Mouse (Mus musculus): Measurements from ENCODE around the gene Cwc25. TPM values are rescaled to one million over a fixed set of nuclear protein-coding genes. Genes with fewer than 3 reads are reported as not detected.

Gene Cwc25
- 1 to 10 TPM; 6.0 to 6.7 TPM for total RNA-seq (2021)
- long read RNA-seq, experiment 1, partial matches to known transcripts = 0 of 5 reads
- long read RNA-seq, experiment 1, other reads (novel, unspliced or antisense) = 1 of 5 reads
- long read RNA-seq, experiment 2, transcript Cwc25-201 (10 exons, 3,105 nt) = major isoform, 10 of 12 reads
- long read RNA-seq, experiment 2, partial matches to known transcripts = 1 of 12 reads
- long read RNA-seq, experiment 2, other reads (novel, unspliced or antisense) = 1 of 12 reads

DNA sequence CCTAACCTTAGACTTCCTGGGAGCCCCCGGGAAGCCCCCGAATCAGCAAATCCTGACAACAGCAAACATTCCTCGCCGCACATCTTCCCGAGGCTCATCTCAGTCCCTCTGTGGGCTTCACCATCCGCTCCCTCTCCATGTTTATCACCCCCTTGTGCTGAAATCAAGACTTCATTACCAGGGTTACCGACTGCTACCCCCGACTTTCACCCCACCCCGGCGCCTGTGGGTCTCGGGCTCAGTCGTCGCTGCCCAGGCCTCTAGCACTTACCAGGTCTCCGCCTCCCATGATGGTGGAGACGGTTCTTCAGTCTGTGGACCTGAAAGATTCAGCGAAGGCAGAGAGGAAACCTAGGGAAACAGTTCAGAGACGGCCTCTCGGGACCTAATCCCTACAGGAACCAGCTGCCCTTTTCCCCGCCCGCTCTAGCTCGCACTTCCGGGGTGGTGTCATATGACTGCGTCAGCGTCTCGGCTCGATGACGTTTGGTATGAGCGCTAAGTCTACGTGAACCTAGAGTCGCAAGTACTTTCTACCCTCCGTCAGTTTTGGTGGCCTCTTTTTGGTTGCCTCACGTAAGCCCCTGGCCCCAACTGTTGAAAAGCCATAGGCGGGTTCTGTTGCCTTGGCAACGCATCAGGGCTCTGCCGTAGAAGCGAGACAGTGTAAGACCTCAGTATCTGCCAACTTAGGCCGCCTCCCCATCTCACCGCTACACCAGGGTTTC lies at the start of gene Cwc25:
Gene Cwc25 (minus strand): TSS at position 403 of the 728 bp plus-strand sequence.
- intact Hi-C loops (cut with DNase I; ENCODE audit: low total_unique reads) = no loop called here
- peak; percentile 93 for DNase-seq

DNA sequence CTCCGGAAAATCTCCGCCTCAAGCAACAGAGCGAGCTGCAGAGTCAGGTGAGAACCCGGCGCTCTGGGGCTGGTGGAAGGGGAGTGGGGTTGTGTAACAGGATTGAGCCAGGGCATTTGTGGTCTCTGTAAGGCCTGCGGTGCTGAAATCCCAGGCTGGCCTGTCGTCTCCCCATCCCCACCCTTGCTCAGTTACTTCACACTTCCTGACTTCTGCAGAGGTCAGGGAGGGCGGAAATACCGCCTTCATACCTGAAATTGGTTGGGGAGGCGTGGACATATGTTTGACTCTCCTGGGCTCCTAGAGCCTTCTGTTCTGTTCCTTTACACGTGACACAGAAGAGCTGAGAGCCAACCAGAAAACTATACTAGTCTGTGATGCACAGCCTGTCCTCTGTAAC lies 49.4 kb upstream of the Cwc25 start:
- intact Hi-C loops (cut with DNase I; ENCODE audit: low total_unique reads) = no loop called here
- DNase-seq = no peak

DNA sequence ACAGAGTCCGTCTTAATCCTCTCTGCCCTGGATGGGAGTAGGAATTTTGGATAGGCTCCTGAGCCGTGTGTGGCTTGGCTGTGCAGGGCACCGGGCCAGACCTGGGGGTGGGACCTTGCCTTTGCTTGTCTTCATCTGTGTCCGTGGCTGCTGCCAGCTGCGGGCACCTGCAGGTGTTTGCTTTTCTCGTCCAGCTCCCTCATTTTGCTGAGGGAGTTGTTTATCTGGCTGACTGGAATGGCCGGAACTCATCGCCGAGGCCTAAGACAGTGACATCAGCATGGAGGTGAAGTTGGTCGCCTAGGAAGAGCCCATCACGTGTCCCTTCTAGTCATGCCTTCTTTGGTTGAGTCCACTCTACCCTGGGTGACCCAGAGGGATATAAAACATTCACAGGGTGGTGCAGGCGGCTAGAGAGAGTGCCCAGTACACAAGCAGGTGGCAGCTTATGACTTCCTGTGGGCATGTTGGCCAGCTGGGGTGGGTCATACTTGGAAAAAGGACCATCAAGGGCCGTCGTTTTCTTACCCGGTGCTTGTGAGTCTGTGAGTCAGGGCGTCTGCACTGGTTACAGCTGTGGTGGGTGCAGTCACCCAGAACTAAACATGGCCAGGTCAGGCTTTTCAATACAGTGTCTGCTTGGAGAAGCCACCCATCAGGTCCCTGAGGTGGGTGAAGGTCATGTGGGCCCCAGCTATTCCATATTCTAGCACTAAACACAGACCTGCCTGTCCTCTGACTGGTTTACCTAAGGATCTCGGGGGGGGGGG lies 47.6 kb upstream of the Cwc25 start:
- no peak for DNase-seq
- intact Hi-C loops (cut with DNase I; ENCODE audit: low total_unique reads) = no loop called here

DNA sequence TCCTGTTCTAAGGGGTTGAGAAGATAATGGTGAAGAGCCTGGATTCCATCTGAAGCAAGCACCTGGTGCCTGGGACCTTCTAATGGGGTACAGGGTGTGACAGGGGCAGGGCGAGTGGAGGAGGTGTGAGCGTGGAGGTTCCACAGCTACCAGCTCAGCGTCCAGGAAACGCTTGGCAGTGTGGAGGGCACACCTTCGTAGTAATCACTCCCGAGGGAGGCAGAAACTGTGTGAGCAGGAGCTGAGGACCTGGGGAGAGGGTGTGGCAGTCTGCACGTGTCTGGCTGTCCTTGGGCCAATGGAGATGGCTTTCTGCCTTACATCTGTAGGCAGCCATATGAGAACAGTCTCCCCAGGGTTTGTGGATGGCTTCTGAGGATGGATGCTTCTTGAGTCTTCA lies 46.7 kb upstream of the Cwc25 start:
- intact Hi-C loops (cut with DNase I; ENCODE audit: low total_unique reads) = no loop called here
- DNase-seq = no peak

DNA sequence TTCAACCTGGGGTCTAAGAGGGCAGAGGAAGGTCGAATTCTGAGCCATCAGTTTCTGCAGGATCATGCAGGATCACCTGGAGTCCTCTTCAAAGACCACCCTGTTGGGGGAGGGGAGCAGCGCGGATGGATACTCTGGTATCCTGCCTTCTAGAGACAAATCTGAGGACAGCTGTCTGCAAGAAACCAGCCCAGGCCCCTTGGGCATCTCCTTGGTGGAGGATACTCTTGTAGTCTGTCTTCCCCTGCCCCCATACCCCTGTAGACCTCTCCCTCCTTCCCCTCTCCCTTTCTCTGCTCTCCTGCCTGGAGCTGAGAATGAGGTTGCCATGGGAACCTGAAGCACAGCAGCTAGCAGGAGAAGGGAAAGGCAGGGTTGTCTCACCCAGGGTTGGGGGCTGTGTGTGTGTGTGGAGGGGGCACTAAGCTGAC lies 46.1 kb upstream of the Cwc25 start:
- DNase-seq = no peak

GRCm38 (mm10) chr11:97811569-97812362 lies 45.4 kb upstream of the Cwc25 start:
- intact Hi-C loops (cut with DNase I; ENCODE audit: low total_unique reads) = no loop called here
- no peak for DNase-seq

More for the DNA sequence above, 46.1 kb upstream of the Cwc25 start:
- intact Hi-C loops (cut with DNase I; ENCODE audit: low total_unique reads) = no loop called here

GRCm38 (mm10) chr11:97810970-97811369 lies 44.6 kb upstream of the Cwc25 start:
- intact Hi-C loops (cut with DNase I; ENCODE audit: low total_unique reads) = no loop called here
- no peak for DNase-seq

GRCm38 (mm10) chr11:97810356-97810755 lies 44.0 kb upstream of the Cwc25 start:
- intact Hi-C loops (cut with DNase I; ENCODE audit: low total_unique reads) = no loop called here
- DNase-seq = no peak

DNA sequence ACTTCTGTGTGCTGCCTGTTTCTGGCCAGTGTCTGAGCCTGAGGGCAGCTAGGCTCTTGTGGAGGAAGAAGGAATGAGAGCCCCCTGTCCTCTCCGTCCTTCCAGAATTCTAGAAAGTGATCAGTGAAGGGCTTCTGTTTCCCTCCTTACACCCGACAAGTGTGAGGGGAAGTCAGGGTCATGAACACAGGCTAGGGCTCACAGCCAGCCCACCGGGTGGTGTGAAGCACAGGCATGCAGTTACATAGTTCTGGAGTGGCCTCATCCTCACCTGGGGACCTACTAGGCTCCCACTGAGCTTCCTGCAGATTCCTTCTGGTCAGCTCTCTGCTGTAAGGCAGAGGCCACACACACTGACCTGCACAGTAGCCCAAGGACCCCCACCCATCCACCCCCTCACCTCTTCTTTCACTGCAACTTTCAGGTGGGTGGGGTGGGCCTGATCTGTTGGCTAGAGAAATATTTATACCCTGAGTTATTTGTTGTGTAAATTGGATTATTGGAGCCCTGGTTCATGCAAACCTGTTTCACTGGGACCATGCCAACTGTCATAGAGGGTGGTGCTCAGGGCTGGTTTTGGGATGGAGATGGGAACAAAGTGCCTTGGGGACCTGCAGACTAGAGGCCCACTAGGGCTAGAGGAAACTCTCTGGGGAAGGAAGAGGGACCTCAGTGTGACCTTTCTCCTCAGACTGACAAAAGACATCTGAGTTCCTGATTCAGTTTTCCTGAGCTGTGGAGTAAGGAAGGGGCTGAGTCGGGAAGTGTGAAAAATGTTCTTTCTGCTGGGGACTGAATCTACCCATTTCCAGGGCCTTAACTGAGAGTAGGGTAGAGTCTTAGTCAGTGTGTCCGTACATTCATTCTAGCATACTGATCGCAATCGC lies 43.1 kb upstream of the Cwc25 start:
- DNase-seq = no peak

GRCm38 (mm10) chr11:97808621-97809234 lies 42.4 kb upstream of the Cwc25 start:
- intact Hi-C loops (cut with DNase I; ENCODE audit: low total_unique reads) = no loop called here
- peak; percentile 61 for DNase-seq

More for the DNA sequence above, 43.1 kb upstream of the Cwc25 start:
- intact Hi-C loops (cut with DNase I; ENCODE audit: low total_unique reads) = no loop called here

DNA sequence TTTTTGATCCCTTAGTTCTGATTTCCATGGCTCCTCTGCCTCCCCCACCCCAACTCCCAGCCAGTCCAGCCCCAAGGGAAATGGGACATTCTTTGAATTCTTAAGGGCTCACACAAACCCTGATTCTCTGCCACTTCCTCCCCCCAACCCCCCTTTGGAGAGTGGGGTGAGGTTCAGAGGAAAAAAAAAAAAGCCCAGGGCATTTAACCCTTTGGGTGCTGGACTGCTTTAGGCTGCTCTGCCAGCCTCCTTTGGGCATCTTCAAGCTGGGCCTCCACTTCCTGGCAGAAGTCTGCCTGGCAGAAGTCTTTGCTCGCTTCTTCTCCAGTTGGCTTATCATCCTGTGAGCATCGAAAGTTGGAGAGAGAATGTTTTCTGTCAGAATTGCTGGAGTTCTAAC lies 41.7 kb upstream of the Cwc25 start:
- no peak for DNase-seq

DNA sequence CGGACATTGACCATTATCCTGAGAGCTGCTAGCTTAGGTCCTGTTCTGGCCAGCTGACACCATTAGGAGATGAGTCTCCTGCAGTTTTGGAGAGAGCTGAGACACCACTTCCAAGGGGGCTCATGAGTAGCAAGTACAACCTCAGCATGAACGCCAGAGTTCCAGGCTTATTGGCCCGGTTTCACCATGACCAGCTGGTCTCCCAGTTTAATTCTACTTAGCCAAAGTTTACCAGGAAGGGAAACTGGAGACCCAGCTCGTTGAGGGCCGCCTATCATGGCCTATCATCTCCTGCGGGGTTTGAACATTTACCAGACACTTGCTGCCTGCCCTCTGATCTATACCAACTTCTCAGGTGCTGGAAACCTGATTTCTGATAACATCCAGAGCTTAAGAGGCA lies 41.3 kb upstream of the Cwc25 start:
- DNase-seq = no peak
- intact Hi-C loops (cut with DNase I; ENCODE audit: low total_unique reads) = no loop called here

More for the DNA sequence above, 41.7 kb upstream of the Cwc25 start:
- intact Hi-C loops (cut with DNase I; ENCODE audit: low total_unique reads) = no loop called here

GRCm38 (mm10) chr11:97806613-97806964 lies 40.2 kb upstream of the Cwc25 start:
- DNase-seq = no peak
- intact Hi-C loops (cut with DNase I; ENCODE audit: low total_unique reads) = no loop called here

GRCm38 (mm10) chr11:97805662-97806612 lies 39.6 kb upstream of the Cwc25 start:
- intact Hi-C loops (cut with DNase I; ENCODE audit: low total_unique reads) = no loop called here
- DNase-seq = peak; percentile 29

GRCm38 (mm10) chr11:97804841-97805661 lies 38.7 kb upstream of the Cwc25 start:
- intact Hi-C loops (cut with DNase I; ENCODE audit: low total_unique reads) = no loop called here
- DNase-seq = no peak

DNA sequence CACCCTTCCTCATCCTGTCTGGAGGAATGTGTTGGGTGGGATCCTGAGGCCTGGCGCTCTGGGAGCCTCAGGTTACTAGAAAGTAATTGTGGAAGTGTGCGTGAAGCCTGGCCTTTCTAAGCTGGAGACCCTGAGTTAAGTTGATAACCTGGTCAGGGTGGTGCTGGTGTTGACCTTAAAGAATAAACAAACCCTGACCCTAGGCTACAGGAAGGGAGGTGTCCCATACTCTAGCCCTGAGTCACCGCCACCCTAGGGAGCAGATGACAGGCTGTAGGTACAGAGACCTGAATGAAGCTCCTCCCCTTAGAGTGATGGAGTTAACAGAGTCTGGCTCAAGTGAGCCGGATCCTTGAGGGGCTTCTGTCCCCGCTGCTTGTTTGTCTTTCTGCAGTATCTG lies 37.5 kb upstream of the Cwc25 start:
- no peak for DNase-seq
- intact Hi-C loops (cut with DNase I; ENCODE audit: low total_unique reads) = no loop called here
